Mouse (Mus musculus) brain, embryonic 14.5 days (tissue): ENCODE data around the gene Adora3.

ENCODE experiments used
- CTCF ChIP-seq: fragments of 200-500 bp; IDR thresholded peaks from 2 replicates; pipeline ENCODE4 v1.5.1; 2012; ENCODE audit warnings: inconsistent platforms, mild to moderate bottlenecking, moderate library complexity, borderline replicate concordance; ENCODE audit not compliant: insufficient read depth, insufficient read length; ENCODE audit errors: extremely low read depth
- POLR2A ChIP-seq: fragments of 200-500 bp; IDR thresholded peaks from 2 replicates; pipeline ENCODE4 v1.6.1; 2012; ENCODE audit warnings: mild to moderate bottlenecking, inconsistent platforms, borderline replicate concordance; ENCODE audit not compliant: poor library complexity, insufficient read depth, insufficient read length, severe bottlenecking; ENCODE audit errors: extremely low read depth

DNA sequence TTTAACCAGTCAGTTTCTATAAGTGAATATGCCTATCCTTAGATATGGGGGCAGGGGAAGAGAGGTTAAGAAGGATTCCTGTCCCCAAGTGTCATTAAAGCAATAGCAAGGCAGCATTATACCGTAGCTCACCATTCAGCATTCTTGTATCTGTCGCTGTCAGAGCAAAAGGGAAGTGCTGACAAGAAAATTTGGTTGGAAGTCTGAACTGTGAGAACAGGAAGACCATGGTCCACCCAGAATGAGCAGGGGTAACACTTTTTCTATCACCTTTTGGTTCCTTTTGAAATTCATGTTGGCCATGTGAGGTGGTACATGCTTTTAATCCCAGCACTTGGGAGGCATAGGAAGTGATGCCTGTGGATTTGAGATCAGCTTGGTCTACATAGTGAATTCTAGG lies 60.4 kb downstream of the Adora3 start:
- TF ChIP-seq POLR2A, result no peak
- TF ChIP-seq CTCF, result no peak
